Mouse (Mus musculus): Measurements from ENCODE around the gene Nip7.

DNA sequence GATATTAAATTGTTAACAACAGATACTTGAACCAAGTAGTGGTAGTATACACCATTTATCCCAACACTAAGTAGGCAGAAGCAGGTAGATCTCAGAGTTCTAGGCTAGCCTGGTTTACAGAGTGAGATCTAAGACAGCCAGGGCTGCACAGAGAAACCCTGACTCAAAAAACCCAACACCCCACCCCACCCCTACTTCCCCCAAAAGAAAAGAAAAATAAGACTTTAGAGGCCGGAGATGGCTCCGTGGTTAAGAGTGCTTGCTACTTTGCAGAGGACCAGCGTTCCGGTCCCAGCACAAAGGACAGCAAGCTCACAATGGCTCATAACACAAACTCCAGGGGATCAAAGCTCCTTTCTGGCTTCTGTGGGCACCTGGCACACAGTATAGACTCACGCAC, 29.3 kb downstream of the Nip7 start:
- TF ChIP-seq CTCF (IDR thresholded peaks at IDR 0.05; ENCODE audit: low read depth, low read length) (no peak), GATA1 (IDR thresholded peaks at IDR 0.05; ENCODE audit: borderline replicate concordance, low read length) (no peak), GATA2 (IDR thresholded peaks at IDR 0.05; ENCODE audit: borderline replicate concordance, low read depth, low read length) (no peak), TAL1 (conservative IDR thresholded peaks at IDR 0.05; ENCODE audit: low read depth, low read length) (no peak), POLR2AphosphoS5 (IDR thresholded peaks at IDR 0.05; ENCODE audit: insufficient replicate concordance, low read depth, low read length) (no peak)
